Mouse (Mus musculus): Measurements from ENCODE around the gene Tmem234.

DNA sequence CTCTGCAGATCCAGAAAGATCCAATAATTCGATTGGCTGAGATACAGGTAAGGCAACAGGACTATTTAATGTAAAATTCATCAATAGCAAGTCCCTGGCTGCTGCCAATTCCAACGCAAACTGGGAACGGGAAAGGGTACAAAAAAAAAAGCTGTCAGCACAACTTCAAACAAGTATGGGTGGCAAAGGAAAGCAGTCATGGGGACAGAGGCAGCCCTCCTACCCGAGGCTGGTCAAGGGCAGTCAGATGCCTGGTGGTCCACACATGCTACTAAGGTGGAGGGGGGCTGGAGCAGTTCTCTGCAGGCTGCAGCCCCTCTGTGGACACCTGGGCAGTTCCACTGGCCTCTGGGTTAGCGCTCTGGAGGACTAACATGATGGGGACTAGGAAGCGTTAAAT, 25.6 kb downstream of the Tmem234 start:
- TF ChIP-seq POLR2A (IDR thresholded peaks at IDR 0.05; ENCODE audit: borderline replicate concordance, low read depth, low read length) (no peak), CTCF (IDR thresholded peaks at IDR 0.05; ENCODE audit: low read depth, low read length) (no peak)
